22 mouse cellular contexts compared by ENCODE assay signal in the genomic region with DNA sequence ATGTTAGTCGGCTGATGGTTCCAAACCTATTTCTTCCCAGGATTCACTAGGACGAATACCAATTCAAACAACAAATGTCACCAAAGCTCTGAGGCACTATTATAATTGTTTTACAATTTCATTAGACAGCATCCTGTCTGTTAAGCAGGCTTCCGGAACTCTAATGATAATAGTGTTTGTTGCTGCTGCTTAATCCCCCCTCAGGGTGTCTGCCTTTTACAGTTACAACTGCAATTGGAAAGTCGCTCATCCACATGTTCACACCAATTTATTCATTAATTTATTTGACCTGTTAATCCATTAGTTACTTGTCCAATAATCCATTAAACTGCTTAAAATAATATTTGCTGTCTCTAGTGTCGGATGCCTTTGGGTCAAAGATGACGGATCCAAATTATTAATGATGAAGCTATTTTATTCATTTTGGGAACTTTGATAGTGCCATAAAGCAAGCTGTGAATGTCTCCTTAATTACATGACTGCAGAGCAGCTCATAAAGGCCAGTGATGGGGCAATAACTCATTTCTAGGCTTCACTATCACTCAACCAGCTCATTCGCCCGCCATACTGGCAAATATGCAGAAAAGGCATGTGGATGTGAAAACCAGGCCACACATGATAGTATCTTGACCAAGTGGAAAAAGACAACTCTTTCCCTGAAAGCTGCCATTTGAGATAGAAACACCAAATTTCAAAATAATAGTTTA.
"Had no signal": no experiment of that assay in that cellular context is flagged by ENCODE, and none has a peak within 500 bp of the region (broad histone marks: within the 10 kb centered on the region; RNA-seq: fewer than 3 reads in every experiment).

No protein-coding gene starts in this region.

- ATAC-seq: intestine, embryonic 15.5 days; liver, postnatal 0 days; lung, postnatal 0 days had no signal

- H3K4me1 ChIP-seq: intestine, embryonic 15.5 days; kidney, embryonic 15.5 days; limb, embryonic 12.5 days; limb, embryonic 15.5 days; stomach, embryonic 15.5 days had no signal

- H3K4me2 ChIP-seq: intestine, embryonic 15.5 days; kidney, embryonic 15.5 days; limb, embryonic 12.5 days; limb, embryonic 15.5 days; liver, embryonic 11.5 days; lung, embryonic 14.5 days; stomach, embryonic 15.5 days had no signal

- H3K27ac ChIP-seq: intestine, embryonic 15.5 days; kidney, embryonic 15.5 days; left cerebral cortex, adult 2 months; limb, embryonic 12.5 days; limb, embryonic 15.5 days; liver, embryonic 14.5 days; macrophage; stomach, embryonic 15.5 days had no signal

- DNase-seq: kidney, adult 11 months; kidney, adult 8-10 months; kidney, postnatal 10 days; kidney, postnatal 36 days; layer of hippocampus, postnatal 36 days; left cerebral cortex, postnatal 4 days; liver, postnatal 0 days; lung, embryonic 14.5 days; right cerebral cortex, adult 18-20 months; right cerebral cortex, postnatal 25 days; spleen, adult 18-20 months; thymus, postnatal 25 days had no signal

- H3K4me3 ChIP-seq: intestine, embryonic 15.5 days; kidney, embryonic 15.5 days; left cerebral cortex, adult 2 months; limb, embryonic 12.5 days; limb, embryonic 15.5 days; stomach, embryonic 15.5 days had no signal

- H3K9ac ChIP-seq: intestine, embryonic 15.5 days; kidney, embryonic 15.5 days; limb, embryonic 12.5 days; limb, embryonic 15.5 days; liver, embryonic 14.5 days; liver, postnatal 0 days; lung, embryonic 14.5 days; stomach, embryonic 15.5 days had no signal

- H3K27me3 ChIP-seq: intestine, embryonic 15.5 days; kidney, embryonic 15.5 days; limb, embryonic 12.5 days; limb, embryonic 15.5 days; stomach, embryonic 15.5 days had no signal

- H3K9me3 ChIP-seq: intestine, embryonic 15.5 days; kidney, embryonic 15.5 days; limb, embryonic 12.5 days; limb, embryonic 15.5 days; stomach, embryonic 15.5 days had no signal

- H3K36me3 ChIP-seq: intestine, embryonic 15.5 days; kidney, embryonic 15.5 days; limb, embryonic 12.5 days; limb, embryonic 15.5 days; stomach, embryonic 15.5 days had no signal
